Comparison of ENCODE assay signal across 10 mouse cellular contexts in genomic region chr2:163787709-163788108, GRCm38 (mm10). TPM values are rescaled to one million over a fixed set of nuclear protein-coding genes. Genes with fewer than 3 reads are reported as not detected.
A peak's percentile ranks its signal among the peaks of the same experiment; 100 is the strongest.
DNase-seq lines count a peak whose midpoint lies in the region; ATAC-seq and TF ChIP-seq lines count a peak whose summit lies in the region.
"Had no signal": no experiment of that assay in that cellular context is flagged by ENCODE, and none has a peak within 500 bp of the region (broad histone marks: within the 10 kb centered on the region; RNA-seq: fewer than 3 reads in every experiment).

No protein-coding gene starts in this region.

- intact Hi-C loops in left cerebral cortex, postnatal 4 days (cut with DNase I): loop anchor here (10.0 kb wide), 1 partner anchor 47 kb away; no protein-coding TSS in a partner anchor

- WGBS in hindbrain, embryonic 11.5 days: 54% methylated on average over 3 of the region's 3 CpGs
- 55% methylated on average over 3 of the region's 3 CpGs for WGBS in hindbrain, embryonic 16.5 days
- WGBS in embryonic facial prominence, embryonic 14.5 days: 58% methylated on average over 3 of the region's 3 CpGs
- 45% methylated on average over 3 of the region's 3 CpGs for WGBS in intestine, embryonic 14.5 days
- WGBS in midbrain, postnatal 0 days: 43% methylated on average over 3 of the region's 3 CpGs

- DNase-seq in hindbrain, embryonic 11.5 days (ENCODE audit: low spot score): peak; percentile 72
- DNase-seq in embryonic facial prominence, embryonic 14.5 days (ENCODE audit: low spot score): peak; percentile 68
- peak; percentile 69 for DNase-seq in intestine, embryonic 14.5 days (ENCODE audit: low spot score)
- peak; percentile 38 for DNase-seq in left cerebral cortex, postnatal 4 days
- DNase-seq in midbrain, postnatal 0 days (ENCODE audit: low spot score): peak; percentile 80
- peak; percentile 48 for DNase-seq in thymus, postnatal 4 days

- no peak for TF ChIP-seq POLR2A in bone marrow macrophage, adult 2 months (IDR thresholded peaks at IDR 0.05; ENCODE audit: borderline replicate concordance, low read depth, low read length)

- H3K4me1 ChIP-seq in hindbrain, embryonic 11.5 days (replicated peaks; ENCODE audit: control insufficient read depth, insufficient read depth, low read length): no peaks in the 10 kb centered on the region
- H3K4me1 ChIP-seq in hindbrain, embryonic 16.5 days (ENCODE audit: control insufficient read depth, insufficient read depth, low read depth, low read length): no peaks in the 10 kb centered on the region
- no peaks in the 10 kb centered on the region for H3K4me1 ChIP-seq in bone marrow macrophage, adult 2 months (ENCODE audit: control insufficient read depth, insufficient read depth, low read length)
- H3K4me1 ChIP-seq in embryonic facial prominence, embryonic 14.5 days (ENCODE audit: control insufficient read depth, insufficient read depth, low read length): no peaks in the 10 kb centered on the region
- no peaks in the 10 kb centered on the region for H3K4me1 ChIP-seq in intestine, embryonic 14.5 days (replicated peaks; ENCODE audit: control insufficient read depth, insufficient read depth, low read length)
- H3K4me1 ChIP-seq in midbrain, postnatal 0 days (ENCODE audit: insufficient read depth, low read length): no peaks in the 10 kb centered on the region
- H3K4me1 ChIP-seq: embryonic facial prominence, embryonic 12.5 days had no signal

- TF ChIP-seq CTCF in bone marrow macrophage, adult 2 months (IDR thresholded peaks at IDR 0.05; ENCODE audit: low read depth, low read length): peak; percentile 69
- peak; percentile 83 for TF ChIP-seq CTCF in midbrain, postnatal 0 days (IDR thresholded peaks at IDR 0.05)

- H3K4me3 ChIP-seq in hindbrain, embryonic 11.5 days (ENCODE audit: low read depth, low read length): no peak overlapping the region
- no peak overlapping the region for H3K4me3 ChIP-seq in hindbrain, embryonic 16.5 days (ENCODE audit: low read length)
- no peak overlapping the region for H3K4me3 ChIP-seq in bone marrow macrophage, adult 2 months (ENCODE audit: insufficient read depth, low read length)
- no peak overlapping the region for H3K4me3 ChIP-seq in embryonic facial prominence, embryonic 14.5 days (ENCODE audit: low read depth, low read length)
- no peak overlapping the region for H3K4me3 ChIP-seq in intestine, embryonic 14.5 days (ENCODE audit: low read depth, low read length)
- H3K4me3 ChIP-seq in midbrain, postnatal 0 days (ENCODE audit: low read depth, low read length): no peak overlapping the region
- H3K4me3 ChIP-seq: embryonic facial prominence, embryonic 12.5 days had no signal

- no peaks in the 10 kb centered on the region for H3K9me3 ChIP-seq in hindbrain, embryonic 11.5 days (ENCODE audit: control insufficient read depth, low read length)
- no peaks in the 10 kb centered on the region for H3K9me3 ChIP-seq in hindbrain, embryonic 16.5 days (ENCODE audit: control insufficient read depth, low read length)
- no peaks in the 10 kb centered on the region for H3K9me3 ChIP-seq in embryonic facial prominence, embryonic 14.5 days (ENCODE audit: control insufficient read depth, low read length)
- H3K9me3 ChIP-seq in intestine, embryonic 14.5 days (ENCODE audit: control insufficient read depth, low read length): no peaks in the 10 kb centered on the region
- H3K9me3 ChIP-seq in midbrain, postnatal 0 days (ENCODE audit: low read length): no peaks in the 10 kb centered on the region
- H3K9me3 ChIP-seq: embryonic facial prominence, embryonic 12.5 days had no signal

- no peak overlapping the region for H3K4me2 ChIP-seq in hindbrain, embryonic 11.5 days (replicated peaks; ENCODE audit: low read depth, low read length)
- no peak overlapping the region for H3K4me2 ChIP-seq in hindbrain, embryonic 16.5 days (ENCODE audit: low read length)
- no peak overlapping the region for H3K4me2 ChIP-seq in embryonic facial prominence, embryonic 14.5 days (ENCODE audit: low read depth, low read length)
- no peak overlapping the region for H3K4me2 ChIP-seq in intestine, embryonic 14.5 days (ENCODE audit: low read length)
- no peak overlapping the region for H3K4me2 ChIP-seq in midbrain, postnatal 0 days (ENCODE audit: low read depth, low read length, poor library complexity, severe bottlenecking)
- H3K4me2 ChIP-seq: embryonic facial prominence, embryonic 12.5 days had no signal

- no peaks in the 10 kb centered on the region for H3K27me3 ChIP-seq in hindbrain, embryonic 11.5 days (ENCODE audit: control insufficient read depth, insufficient read depth, low read length)
- H3K27me3 ChIP-seq in hindbrain, embryonic 16.5 days (replicated peaks; ENCODE audit: control insufficient read depth, insufficient read depth, low read length): no peaks in the 10 kb centered on the region
- no peaks in the 10 kb centered on the region for H3K27me3 ChIP-seq in embryonic facial prominence, embryonic 14.5 days (replicated peaks; ENCODE audit: control insufficient read depth, insufficient read depth, low read length)
- H3K27me3 ChIP-seq in intestine, embryonic 14.5 days (replicated peaks; ENCODE audit: control insufficient read depth, insufficient read depth, low read length): no peaks in the 10 kb centered on the region
- no peaks in the 10 kb centered on the region for H3K27me3 ChIP-seq in midbrain, postnatal 0 days (ENCODE audit: insufficient read depth, low read length)
- H3K27me3 ChIP-seq: embryonic facial prominence, embryonic 12.5 days had no signal

- ATAC-seq in hindbrain, embryonic 11.5 days (ENCODE audit: low FRiP score): no peak
- no peak for ATAC-seq in hindbrain, embryonic 16.5 days
- ATAC-seq in embryonic facial prominence, embryonic 14.5 days (ENCODE audit: low read depth): no peak
- no peak for ATAC-seq in intestine, embryonic 14.5 days (replicated peaks; ENCODE audit: low FRiP score, low TSS enrichment, low read depth)
- no peak for ATAC-seq in midbrain, postnatal 0 days (ENCODE audit: low FRiP score)

- H3K9ac ChIP-seq in hindbrain, embryonic 11.5 days (ENCODE audit: low read depth, low read length): no peak overlapping the region
- no peak overlapping the region for H3K9ac ChIP-seq in hindbrain, embryonic 16.5 days (ENCODE audit: low read depth, low read length)
- H3K9ac ChIP-seq in embryonic facial prominence, embryonic 14.5 days (ENCODE audit: low read depth, low read length): no peak overlapping the region
- H3K9ac ChIP-seq in intestine, embryonic 14.5 days (ENCODE audit: low read length): no peak overlapping the region
- H3K9ac ChIP-seq in midbrain, postnatal 0 days (replicated peaks; ENCODE audit: low read length, poor library complexity, severe bottlenecking): no peak overlapping the region
- H3K9ac ChIP-seq: embryonic facial prominence, embryonic 12.5 days had no signal

- H3K36me3 ChIP-seq in hindbrain, embryonic 11.5 days (ENCODE audit: control insufficient read depth, insufficient read depth, low read length): no peaks in the 10 kb centered on the region
- no peaks in the 10 kb centered on the region for H3K36me3 ChIP-seq in hindbrain, embryonic 16.5 days (ENCODE audit: control insufficient read depth, insufficient read depth, low read length)
- H3K36me3 ChIP-seq in embryonic facial prominence, embryonic 14.5 days (ENCODE audit: control insufficient read depth, insufficient read depth, low read length): no peaks in the 10 kb centered on the region
- no peaks in the 10 kb centered on the region for H3K36me3 ChIP-seq in intestine, embryonic 14.5 days (ENCODE audit: control insufficient read depth, insufficient read depth, low read length)
- no peaks in the 10 kb centered on the region for H3K36me3 ChIP-seq in midbrain, postnatal 0 days (ENCODE audit: insufficient read depth, low read length)
- H3K36me3 ChIP-seq: embryonic facial prominence, embryonic 12.5 days had no signal

- no peak overlapping the region for H3K27ac ChIP-seq in hindbrain, embryonic 11.5 days (ENCODE audit: low read depth, low read length)
- no peak overlapping the region for H3K27ac ChIP-seq in hindbrain, embryonic 16.5 days (ENCODE audit: low read depth, low read length)
- no peak overlapping the region for H3K27ac ChIP-seq in bone marrow macrophage, adult 2 months (ENCODE audit: insufficient read depth, low read depth, low read length)
- H3K27ac ChIP-seq in embryonic facial prominence, embryonic 14.5 days (replicated peaks; ENCODE audit: low read depth, low read length): no peak overlapping the region
- no peak overlapping the region for H3K27ac ChIP-seq in intestine, embryonic 14.5 days (ENCODE audit: low read depth)
- H3K27ac ChIP-seq in midbrain, postnatal 0 days (ENCODE audit: low read depth, low read length): no peak overlapping the region
- H3K27ac ChIP-seq: embryonic facial prominence, embryonic 12.5 days; macrophage had no signal

RNA-seq across cellular contexts. Expression of gene Ccn5, which starts 33.0 kb away (rescaled TPM):
- polyA plus RNA-seq in hindbrain, embryonic 11.5 days (2014; fragmentation: Nextera tagmentation; extraction: Ambion mirVana): 0.17 and 0.19 TPM in 2 replicates
- 0.20 and 0.31 TPM in 2 replicates for polyA plus RNA-seq in hindbrain, embryonic 16.5 days (2015; fragmentation: Nextera tagmentation; extraction: Ambion mirVana)
- polyA plus RNA-seq in bone marrow macrophage, adult 2 months (2012; ENCODE audit: insufficient read depth, insufficient read length, missing spikeins): 1.1 and 1.6 TPM in 2 replicates
- 1.0 and 3.0 TPM in 2 replicates for polyA plus RNA-seq in embryonic facial prominence, embryonic 14.5 days (2014; fragmentation: Nextera tagmentation; extraction: Ambion mirVana)
- 0.17 and 0.23 TPM in 2 replicates for polyA plus RNA-seq in intestine, embryonic 14.5 days (2014; fragmentation: Nextera tagmentation; extraction: Ambion mirVana)
- total RNA-seq in left cerebral cortex, postnatal 4 days (2021): under 1 TPM in 1 of 2 experiments, not detected in 1; 0.34 TPM
- total RNA-seq in midbrain, postnatal 0 days (2014; rRNA removed): 0.19 and 0.22 TPM in 2 replicates
- 0.32 and 0.69 TPM in 2 replicates for polyA plus RNA-seq in midbrain, postnatal 0 days (2015; fragmentation: Nextera tagmentation; extraction: Ambion mirVana)
- polyA plus RNA-seq: macrophage had no signal

RNA-seq across cellular contexts. Expression of gene Ada, which starts 37.7 kb away (rescaled TPM):
- 4.7 and 6.0 TPM in 2 replicates for polyA plus RNA-seq in hindbrain, embryonic 11.5 days (2014; fragmentation: Nextera tagmentation; extraction: Ambion mirVana)
- polyA plus RNA-seq in hindbrain, embryonic 16.5 days (2015; fragmentation: Nextera tagmentation; extraction: Ambion mirVana): 3.5 and 4.2 TPM in 2 replicates
- polyA plus RNA-seq in bone marrow macrophage, adult 2 months (2012; ENCODE audit: insufficient read depth, insufficient read length, missing spikeins): 3.3 and 5.3 TPM in 2 replicates
- polyA plus RNA-seq in embryonic facial prominence, embryonic 14.5 days (2014; fragmentation: Nextera tagmentation; extraction: Ambion mirVana): 7.2 and 10.4 TPM in 2 replicates
- 8.4 and 9.1 TPM in 2 replicates for polyA plus RNA-seq in intestine, embryonic 14.5 days (2014; fragmentation: Nextera tagmentation; extraction: Ambion mirVana)
- 1 to 10 TPM; 5.0 to 5.9 TPM for total RNA-seq in left cerebral cortex, postnatal 4 days (2021)
- 1.4 and 2.6 TPM in 2 replicates for total RNA-seq in midbrain, postnatal 0 days (2014; rRNA removed)
- 3.7 and 3.8 TPM in 2 replicates for polyA plus RNA-seq in midbrain, postnatal 0 days (2015; fragmentation: Nextera tagmentation; extraction: Ambion mirVana)
